Mouse (Mus musculus) hindbrain, postnatal 0 days (tissue): ENCODE measurements at regions not wholly inside any gene's neighbourhood (a gene's known extent, or its start where the extent isn't known, plus 50 kb on each side); places are given as distances from the start of the nearest gene placed in this dataset.
A peak's percentile ranks its signal among the peaks of the same experiment; 100 is the strongest.

Experiments
- ATAC-seq: fragments of 200-750 bp; cut with Nextera tagmentation; 2 replicates; pipeline ENCODE4 v1.8.0; 2017; ENCODE audit warnings: mild to moderate bottlenecking, moderate TSS enrichment, moderate library complexity
- DNase-seq: peaks from one replicate; pipeline ENCODE4 v3.0.0-alpha.2; 2015; ENCODE audit warnings: low spot score
- H3K27ac ChIP-seq: fragments of 300-500 bp; sonication (generic); 2 replicates; pipeline ENCODE4 v1.5.1; 2014; ENCODE audit warnings: mild to moderate bottlenecking
- H3K27me3 ChIP-seq: fragments of 300-500 bp; sonication (generic); 2 replicates; pipeline ENCODE4 v1.6.1; 2014; ENCODE audit warnings: low read length, mixed read lengths; ENCODE audit not compliant: insufficient read depth
- H3K36me3 ChIP-seq: fragments of 300-500 bp; sonication (generic); 2 replicates; pipeline ENCODE4 v1.6.1; 2014; ENCODE audit warnings: low read length, mixed read lengths; ENCODE audit not compliant: insufficient read depth
- H3K4me1 ChIP-seq: fragments of 300-500 bp; sonication (generic); 2 replicates; pipeline ENCODE4 v1.6.1; 2014; ENCODE audit warnings: antibody characterized with exemption, low read length, mixed read lengths; ENCODE audit not compliant: insufficient read depth
- H3K4me2 ChIP-seq: fragments of 300-500 bp; sonication (generic); 2 replicates; pipeline ENCODE4 v1.6.1; 2014; ENCODE audit warnings: low read depth, mild to moderate bottlenecking, low read length, moderate library complexity, mixed read lengths
- H3K4me3 ChIP-seq: fragments of 300-500 bp; sonication (generic); 2 replicates; pipeline ENCODE4 v1.5.1; 2014; ENCODE audit warnings: low read length
- H3K9ac ChIP-seq: fragments of 300-500 bp; sonication (generic); replicated peaks from 2 replicates; pipeline ENCODE4 v1.6.1; 2014; ENCODE audit warnings: mild to moderate bottlenecking, low read length, moderate library complexity, mixed read lengths
- H3K9me3 ChIP-seq: fragments of 300-500 bp; sonication (generic); 2 replicates; pipeline ENCODE4 v1.6.1; 2016; ENCODE audit warnings: low read length, mixed read lengths
- CTCF ChIP-seq: IDR thresholded peaks from 2 replicates; pipeline ENCODE4 v1.5.1; 2016; ENCODE audit warnings: antibody characterized with exemption, control low read depth, low read depth
- WGBS: fragments of 180-500 bp; shearing (Covaris S2); extraction: QIAGEN DNeasy Blood & Tissue Kit; methylation state at CpG from one replicate; pipeline ENCODE4 v1.1.7; 2014; 5-methylcytosine and 5-hydroxymethylcytosine counted together

GRCm38 (mm10) chr3:147181501-147182365 lies 329.6 kb downstream of the Ttll7 start:
- Histone ChIP-seq H3K36me3 (no peaks in the 10 kb centered on the region), H3K4me2 (peak overlapping the region; percentile 42), H3K4me3 (no peak overlapping the region), H3K9me3 (no peaks in the 10 kb centered on the region), H3K4me1 (peaks cover 18% of the 10 kb centered on the region), H3K27ac (no peak overlapping the region), H3K27me3 (no peaks in the 10 kb centered on the region), H3K9ac (no peak overlapping the region)
- DNase-seq (peak; percentile 41), ATAC-seq (peak; percentile 48; the same call in 1 of the 2 replicates)
- TF ChIP-seq CTCF = no peak
- 7% methylated on average over 20 of the region's 20 CpGs for WGBS

- Histone ChIP-seq H3K27me3 (no peaks in the 10 kb centered on the region), H3K9ac (no peak overlapping the region), H3K36me3 (no peaks in the 10 kb centered on the region), H3K4me2 (peak overlapping the region; percentile 42), H3K4me1 (peaks cover 18% of the 10 kb centered on the region), H3K27ac (no peak overlapping the region), H3K9me3 (no peaks in the 10 kb centered on the region), H3K4me3 (no peak overlapping the region)
- peak; percentile 38 for TF ChIP-seq CTCF
- DNase-seq = peak; percentile 80
- peak; percentile 91 for ATAC-seq
- WGBS = 16% methylated on average over 15 of the region's 15 CpGs
Measured at GRCm38 (mm10) chr3:147182366-147182875, 330.3 kb downstream of the Ttll7 start.

- no peak for TF ChIP-seq CTCF
- Histone ChIP-seq H3K27ac (no peak overlapping the region), H3K9me3 (no peaks in the 10 kb centered on the region), H3K4me2 (no peak overlapping the region), H3K36me3 (no peaks in the 10 kb centered on the region), H3K9ac (no peak overlapping the region), H3K4me3 (no peak overlapping the region), H3K4me1 (peaks cover 18% of the 10 kb centered on the region), H3K27me3 (no peaks in the 10 kb centered on the region)
- ATAC-seq (no peak), DNase-seq (peak; percentile 25)
- WGBS = 37% methylated on average over 11 of the region's 11 CpGs
Measured at GRCm38 (mm10) chr3:147183656-147184290, 331.6 kb downstream of the Ttll7 start.

GRCm38 (mm10) chr3:147189737-147190136 lies 337.6 kb downstream of the Ttll7 start:
- Histone ChIP-seq H3K4me2 (no peak overlapping the region), H3K36me3 (no peaks in the 10 kb centered on the region), H3K27me3 (no peaks in the 10 kb centered on the region), H3K9me3 (no peaks in the 10 kb centered on the region), H3K4me3 (no peak overlapping the region), H3K9ac (no peak overlapping the region), H3K27ac (no peak overlapping the region), H3K4me1 (no peaks in the 10 kb centered on the region)
- 68% methylated on average over 2 of the region's 2 CpGs for WGBS
- TF ChIP-seq CTCF = no peak
- ATAC-seq (no peak), DNase-seq (no peak)

GRCm38 (mm10) chr3:147196626-147197025 lies 344.5 kb downstream of the Ttll7 start:
- H3K27ac ChIP-seq = no peak overlapping the region
- H3K9me3 ChIP-seq = no peaks in the 10 kb centered on the region
- H3K4me2 ChIP-seq = no peak overlapping the region
- no peak for DNase-seq
- no peaks in the 10 kb centered on the region for H3K4me1 ChIP-seq
- ATAC-seq = no peak
- no peak for TF ChIP-seq CTCF
- 74% methylated on average over 8 of the region's 8 CpGs for WGBS
- no peak overlapping the region for H3K9ac ChIP-seq
- H3K27me3 ChIP-seq = no peaks in the 10 kb centered on the region
- H3K4me3 ChIP-seq = no peak overlapping the region
- H3K36me3 ChIP-seq = no peaks in the 10 kb centered on the region

GRCm38 (mm10) chr3:147197215-147197614 lies 345.0 kb downstream of the Ttll7 start:
- Histone ChIP-seq H3K9me3 (no peaks in the 10 kb centered on the region), H3K4me3 (no peak overlapping the region), H3K4me2 (no peak overlapping the region), H3K36me3 (no peaks in the 10 kb centered on the region), H3K4me1 (no peaks in the 10 kb centered on the region), H3K9ac (no peak overlapping the region), H3K27ac (no peak overlapping the region), H3K27me3 (no peaks in the 10 kb centered on the region)
- peak; percentile 74 for TF ChIP-seq CTCF
- no peak for ATAC-seq
- 55% methylated on average over 2 of the region's 2 CpGs for WGBS
- peak; percentile 52 for DNase-seq
